Mouse (Mus musculus) midbrain, embryonic 15.5 days (tissue): ENCODE data around the gene Prss27. TPM values are rescaled to one million over a fixed set of nuclear protein-coding genes. Genes with fewer than 3 reads are reported as not detected.

Experiments
- ATAC-seq: fragments of 200-750 bp; cut with Nextera tagmentation; replicated peaks from 2 replicates; pipeline ENCODE4 v1.8.0; 2017; ENCODE audit warnings: moderate TSS enrichment
- H3K27ac ChIP-seq: fragments of 300-500 bp; sonication (generic); 2 replicates; pipeline ENCODE4 v1.5.1; 2015; ENCODE audit warnings: mild to moderate bottlenecking, inconsistent platforms
- H3K27me3 ChIP-seq: fragments of 300-500 bp; sonication (generic); replicated peaks from 2 replicates; pipeline ENCODE4 v1.6.1; 2015; ENCODE audit warnings: inconsistent platforms
- H3K36me3 ChIP-seq: fragments of 300-500 bp; sonication (generic); replicated peaks from 2 replicates; pipeline ENCODE4 v1.6.1; 2015; ENCODE audit warnings: inconsistent platforms
- H3K4me1 ChIP-seq: fragments of 300-500 bp; sonication (generic); 2 replicates; pipeline ENCODE4 v1.6.1; 2015; ENCODE audit warnings: inconsistent platforms
- H3K4me2 ChIP-seq: fragments of 300-500 bp; sonication (generic); 2 replicates; pipeline ENCODE4 v1.6.1; 2015; ENCODE audit warnings: inconsistent platforms, mild to moderate bottlenecking, moderate library complexity
- H3K4me3 ChIP-seq: fragments of 300-500 bp; sonication (generic); 2 replicates; pipeline ENCODE4 v1.5.1; 2015; ENCODE audit warnings: mild to moderate bottlenecking, inconsistent platforms
- H3K9ac ChIP-seq: fragments of 300-500 bp; sonication (generic); 2 replicates; pipeline ENCODE4 v1.6.1; 2015; ENCODE audit warnings: mild to moderate bottlenecking, inconsistent platforms
- H3K9me3 ChIP-seq: fragments of 300-500 bp; sonication (generic); 2 replicates; pipeline ENCODE4 v1.6.1; 2016; ENCODE audit warnings: inconsistent platforms
- WGBS: fragments of 180-500 bp; shearing (Covaris S2); methylation state at CpG from one replicate; pipeline ENCODE4 v1.1.7; 2015; ENCODE audit warnings: mixed read lengths; 5-methylcytosine and 5-hydroxymethylcytosine counted together
- polyA plus RNA-seq: library from polyadenylated mRNA; unstranded; fragments of >200 nt; fragmentation: Nextera tagmentation; extraction: Ambion mirVana; gene quantifications from 2 replicates; pipeline ENCODE4 v1.2.1, GENCODE M21; 2015

Prss27 gene
- polyA plus RNA-seq, 1 experiment from 2014 or later = 0.44 TPM

DNA sequence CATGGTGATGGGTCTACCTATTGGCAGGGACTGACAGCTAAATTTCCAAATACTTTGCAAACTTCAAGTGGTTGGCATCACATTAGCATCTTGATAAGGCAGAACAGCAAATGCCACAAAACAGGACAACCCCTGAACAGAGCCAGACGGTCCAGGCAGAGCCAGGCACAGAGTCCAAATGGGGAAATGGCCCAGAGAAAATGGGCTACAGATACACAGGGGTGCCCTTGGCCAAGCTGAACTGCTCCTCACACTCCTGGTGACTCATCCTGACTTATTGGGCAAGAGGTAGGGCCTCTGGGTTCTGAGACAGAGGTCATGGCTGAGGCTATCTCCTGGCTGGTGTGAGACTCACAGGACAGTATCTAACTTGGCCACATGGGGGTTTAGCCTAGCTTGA, 30.6 kb upstream of the Prss27 start:
- H3K9ac ChIP-seq = no peak overlapping the region
- no peaks in the 10 kb centered on the region; the same call in 1 of the 2 replicates for H3K27me3 ChIP-seq
- ATAC-seq = no peak
- H3K4me3 ChIP-seq = no peak overlapping the region
- H3K4me2 ChIP-seq = no peak overlapping the region
- no peaks in the 10 kb centered on the region for H3K9me3 ChIP-seq
- no peaks in the 10 kb centered on the region for H3K4me1 ChIP-seq
- no peaks in the 10 kb centered on the region for H3K36me3 ChIP-seq
- no peak overlapping the region for H3K27ac ChIP-seq
- 69% methylated on average over 1 of the region's 1 CpGs for WGBS

DNA sequence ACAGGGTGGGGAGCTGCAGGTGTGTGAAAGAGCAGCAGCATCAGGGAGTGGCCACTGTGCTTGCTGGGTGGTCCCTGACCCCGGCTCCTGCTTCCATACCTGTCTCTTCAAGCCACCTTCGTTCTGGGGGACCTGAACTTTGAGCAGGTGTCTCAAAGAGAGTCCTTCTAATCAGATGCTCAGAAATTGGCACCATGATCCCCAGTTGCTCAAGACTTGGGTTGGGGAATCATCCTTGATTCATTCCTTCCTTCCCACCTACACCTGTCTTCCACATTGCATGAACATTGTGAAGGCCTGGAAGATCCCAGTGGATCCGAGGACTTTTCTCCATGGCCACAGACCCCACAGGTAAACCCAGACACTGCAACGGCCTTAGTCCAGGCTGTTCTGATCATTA, 29.8 kb upstream of the Prss27 start:
- no peak overlapping the region for H3K4me3 ChIP-seq
- no peaks in the 10 kb centered on the region for H3K36me3 ChIP-seq
- H3K27ac ChIP-seq = no peak overlapping the region
- 81% methylated on average over 4 of the region's 4 CpGs for WGBS
- H3K9me3 ChIP-seq = no peaks in the 10 kb centered on the region
- no peak for ATAC-seq
- no peaks in the 10 kb centered on the region; the same call in 1 of the 2 replicates for H3K27me3 ChIP-seq
- no peak overlapping the region for H3K4me2 ChIP-seq
- H3K9ac ChIP-seq = no peak overlapping the region
- H3K4me1 ChIP-seq = no peaks in the 10 kb centered on the region

DNA sequence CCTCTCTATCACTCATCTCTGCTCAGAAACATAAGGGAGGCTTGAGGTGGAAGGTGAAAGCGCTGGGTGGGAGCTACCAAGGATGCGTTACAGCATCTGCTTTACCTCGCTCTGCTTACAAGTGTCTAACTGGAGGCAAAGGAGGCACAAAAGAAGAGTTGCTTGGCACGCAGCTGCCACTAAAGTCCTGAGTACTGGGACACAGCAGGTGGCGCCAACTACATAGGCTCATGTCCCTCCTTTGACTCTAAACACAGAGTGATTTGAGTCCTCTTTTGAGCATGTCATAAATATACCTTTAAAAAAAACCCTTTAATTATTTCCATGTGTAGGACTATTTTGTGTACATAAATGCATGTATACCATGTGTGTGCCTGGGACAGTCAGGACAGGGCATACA, 28.3 kb upstream of the Prss27 start:
- Histone ChIP-seq H3K4me2 (no peak overlapping the region), H3K27ac (no peak overlapping the region), H3K9ac (no peak overlapping the region), H3K27me3 (no peaks in the 10 kb centered on the region; the same call in 1 of the 2 replicates), H3K4me1 (no peaks in the 10 kb centered on the region), H3K36me3 (no peaks in the 10 kb centered on the region), H3K4me3 (no peak overlapping the region), H3K9me3 (no peaks in the 10 kb centered on the region)
- ATAC-seq = no peak
- WGBS = 59% methylated on average over 5 of the region's 5 CpGs

DNA sequence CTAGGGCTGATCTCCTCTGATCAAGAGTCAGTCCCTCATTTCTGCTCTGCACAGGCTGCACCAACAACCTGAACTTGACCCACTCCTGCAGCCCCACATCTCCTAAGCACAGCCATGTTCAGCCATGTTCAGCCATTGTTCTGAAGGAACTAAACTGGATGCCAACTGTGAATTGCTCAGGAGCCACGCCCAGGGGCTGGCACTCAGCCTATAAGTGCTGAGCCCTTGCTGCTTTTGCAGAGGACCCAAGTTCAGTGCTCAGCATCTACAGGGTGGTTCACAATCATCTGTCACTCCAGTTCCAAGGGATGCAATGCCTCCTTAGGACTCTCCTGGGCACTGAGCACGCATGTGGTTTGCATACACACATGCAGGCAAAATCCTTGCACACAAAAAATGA, 25.0 kb upstream of the Prss27 start:
- H3K9me3 ChIP-seq = no peaks in the 10 kb centered on the region
- no peak for ATAC-seq
- no peak overlapping the region for H3K4me2 ChIP-seq
- H3K27me3 ChIP-seq = no peaks in the 10 kb centered on the region; the same call in 1 of the 2 replicates
- H3K9ac ChIP-seq = no peak overlapping the region
- no peaks in the 10 kb centered on the region for H3K4me1 ChIP-seq
- 84% methylated on average over 2 of the region's 2 CpGs for WGBS
- H3K27ac ChIP-seq = no peak overlapping the region
- no peak overlapping the region for H3K4me3 ChIP-seq
- H3K36me3 ChIP-seq = no peaks in the 10 kb centered on the region

DNA sequence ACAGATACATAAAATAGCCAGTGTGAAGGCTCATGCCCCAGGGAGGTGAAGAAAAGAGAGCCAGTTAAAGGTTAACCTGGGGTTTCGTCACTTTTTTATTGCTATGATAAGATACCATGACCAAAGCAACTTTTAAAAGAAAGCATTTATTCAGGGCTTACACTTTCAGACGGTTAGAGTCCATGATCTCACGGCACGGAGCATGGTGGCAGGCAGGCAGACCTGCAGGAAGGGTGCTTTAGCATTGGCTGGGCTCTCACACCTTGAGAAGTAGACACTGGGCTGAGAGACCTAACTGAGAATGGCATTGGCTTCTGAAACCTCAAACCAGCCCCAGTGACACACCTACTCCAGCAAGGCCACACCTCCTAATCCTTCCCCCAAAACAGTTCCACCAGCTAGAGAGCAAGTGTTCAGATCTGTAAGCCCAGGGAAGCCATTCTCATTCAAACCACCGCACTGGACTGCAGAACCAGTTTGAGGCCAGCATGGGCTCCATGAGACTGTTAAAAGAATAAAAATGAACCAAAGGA, 23.4 kb upstream of the Prss27 start:
- Histone ChIP-seq H3K27me3 (no peaks in the 10 kb centered on the region), H3K9me3 (no peaks in the 10 kb centered on the region), H3K36me3 (no peaks in the 10 kb centered on the region), H3K4me3 (no peak overlapping the region), H3K4me1 (no peaks in the 10 kb centered on the region), H3K4me2 (no peak overlapping the region), H3K9ac (no peak overlapping the region), H3K27ac (no peak overlapping the region)
- WGBS = 89% methylated on average over 5 of the region's 5 CpGs
- no peak for ATAC-seq

DNA sequence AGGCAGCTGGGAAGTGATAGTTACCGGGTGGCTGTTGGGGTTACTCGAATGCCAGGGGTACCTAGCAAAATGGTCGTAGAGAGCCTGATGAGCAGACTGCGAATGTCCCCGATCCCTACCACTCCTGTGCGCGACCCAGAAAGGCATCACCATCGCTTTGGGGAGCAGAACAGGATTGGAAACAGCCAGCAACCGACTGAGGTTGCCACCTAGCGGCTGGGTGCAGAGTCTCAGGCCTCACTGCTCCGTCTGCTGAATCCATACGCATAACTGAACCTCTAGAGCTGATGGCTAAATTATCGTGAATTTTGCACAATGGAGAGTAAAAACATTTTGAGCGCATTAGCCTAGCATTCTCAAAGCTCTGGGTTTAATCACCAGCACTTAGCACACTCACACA, 22.2 kb upstream of the Prss27 start:
- Histone ChIP-seq H3K27ac (no peak overlapping the region), H3K36me3 (no peaks in the 10 kb centered on the region), H3K9me3 (no peaks in the 10 kb centered on the region), H3K9ac (no peak overlapping the region), H3K4me1 (no peaks in the 10 kb centered on the region), H3K4me2 (no peak overlapping the region), H3K27me3 (no peaks in the 10 kb centered on the region), H3K4me3 (no peak overlapping the region)
- 23% methylated on average over 14 of the region's 14 CpGs for WGBS
- ATAC-seq = no peak

DNA sequence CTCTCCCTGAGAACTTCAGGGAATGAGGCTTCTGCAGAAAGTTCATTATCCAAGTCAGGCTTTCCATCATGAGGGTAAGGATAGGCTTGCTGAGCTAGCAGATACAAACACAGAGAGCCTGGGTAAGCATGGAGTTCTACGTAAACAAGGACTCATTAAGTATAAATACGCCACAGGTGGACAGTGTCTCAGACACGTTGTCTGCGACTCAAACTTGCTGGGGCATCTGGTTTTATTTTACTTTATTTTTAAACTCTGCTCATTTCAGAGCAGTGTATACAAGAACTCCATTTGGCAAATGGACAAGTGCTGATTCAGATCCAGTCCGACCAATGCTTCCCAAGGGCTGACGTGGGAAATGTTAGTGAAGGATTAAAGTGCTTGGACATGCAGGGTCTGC, 17.2 kb upstream of the Prss27 start:
- no peak overlapping the region for H3K4me2 ChIP-seq
- no peaks in the 10 kb centered on the region for H3K36me3 ChIP-seq
- no peak for ATAC-seq
- H3K27ac ChIP-seq = no peak overlapping the region
- H3K4me3 ChIP-seq = no peak overlapping the region
- H3K27me3 ChIP-seq = no peaks in the 10 kb centered on the region
- H3K4me1 ChIP-seq = no peaks in the 10 kb centered on the region
- 87% methylated on average over 6 of the region's 6 CpGs for WGBS
- no peak overlapping the region for H3K9ac ChIP-seq
- H3K9me3 ChIP-seq = no peaks in the 10 kb centered on the region

DNA sequence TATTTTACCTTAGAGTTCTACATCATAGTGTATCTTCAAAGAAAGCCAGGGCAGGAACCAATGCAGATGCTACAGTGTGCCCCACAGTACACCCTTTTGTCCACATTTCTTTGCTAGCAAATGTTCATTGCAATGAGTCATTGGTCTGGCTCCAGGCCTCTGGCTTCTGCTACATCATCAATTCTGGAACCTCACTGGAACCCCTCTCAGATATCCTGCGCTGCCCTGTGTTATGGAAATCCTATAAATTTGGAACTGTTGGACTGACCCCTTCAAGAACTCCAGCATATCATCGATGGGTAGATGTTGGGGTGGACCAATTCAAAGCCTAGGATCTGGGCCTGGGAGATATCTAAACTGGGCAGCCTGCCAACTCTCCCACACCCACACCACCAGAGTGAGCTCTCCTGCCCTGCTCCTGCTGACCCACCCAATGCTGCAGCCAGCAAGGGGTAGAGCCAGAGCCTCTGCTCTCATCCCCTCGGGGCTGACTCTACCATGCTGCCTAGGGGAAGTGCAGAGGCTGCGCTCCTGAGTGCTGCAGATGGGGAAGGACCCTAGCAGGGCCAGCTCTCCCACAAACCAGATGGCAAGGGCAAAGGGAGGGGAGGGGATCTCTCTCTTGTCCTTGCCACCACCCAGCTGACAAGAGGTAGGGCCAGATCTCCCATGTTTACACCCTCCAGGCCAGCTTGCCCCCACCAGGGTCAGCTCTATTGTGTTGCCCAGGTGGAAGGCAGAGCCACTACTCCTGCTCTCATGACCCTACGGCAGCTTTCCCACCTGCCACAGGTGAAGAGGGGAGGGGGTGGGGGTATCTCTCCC, 16.4 kb upstream of the Prss27 start:
- no peaks in the 10 kb centered on the region for H3K36me3 ChIP-seq
- H3K4me2 ChIP-seq = no peak overlapping the region
- no peak overlapping the region for H3K4me3 ChIP-seq
- no peak overlapping the region for H3K27ac ChIP-seq
- no peak overlapping the region for H3K9ac ChIP-seq
- H3K9me3 ChIP-seq = no peaks in the 10 kb centered on the region
- no peaks in the 10 kb centered on the region for H3K4me1 ChIP-seq
- no peak for ATAC-seq
- WGBS = 78% methylated on average over 5 of the region's 5 CpGs
- no peaks in the 10 kb centered on the region for H3K27me3 ChIP-seq

DNA sequence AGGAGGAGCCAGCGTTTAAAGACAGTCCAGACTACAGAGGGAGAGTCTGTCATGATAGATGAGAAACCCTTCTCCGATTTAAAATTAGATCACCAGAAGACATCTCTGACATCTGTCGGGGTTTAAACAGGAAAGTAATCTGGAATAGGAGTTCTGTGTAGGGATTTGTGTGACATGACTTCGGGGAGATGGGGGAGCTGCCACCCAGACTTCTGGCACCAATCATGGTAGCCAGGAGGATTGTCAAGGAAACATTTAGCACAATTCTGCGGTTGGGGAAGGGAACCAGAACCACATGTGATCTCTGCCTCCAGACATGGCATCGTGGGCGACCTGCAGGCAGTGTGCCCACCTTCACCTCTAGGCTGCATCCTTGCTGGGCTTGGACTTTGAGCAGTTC, 8.5 kb upstream of the Prss27 start:
- no peak overlapping the region for H3K4me2 ChIP-seq
- H3K4me3 ChIP-seq = no peak overlapping the region
- no peak overlapping the region for H3K27ac ChIP-seq
- WGBS = 85% methylated on average over 7 of the region's 7 CpGs
- H3K27me3 ChIP-seq = no peaks in the 10 kb centered on the region
- ATAC-seq = no peak
- H3K36me3 ChIP-seq = no peaks in the 10 kb centered on the region
- no peaks in the 10 kb centered on the region for H3K4me1 ChIP-seq
- no peaks in the 10 kb centered on the region for H3K9me3 ChIP-seq
- no peak overlapping the region for H3K9ac ChIP-seq

DNA sequence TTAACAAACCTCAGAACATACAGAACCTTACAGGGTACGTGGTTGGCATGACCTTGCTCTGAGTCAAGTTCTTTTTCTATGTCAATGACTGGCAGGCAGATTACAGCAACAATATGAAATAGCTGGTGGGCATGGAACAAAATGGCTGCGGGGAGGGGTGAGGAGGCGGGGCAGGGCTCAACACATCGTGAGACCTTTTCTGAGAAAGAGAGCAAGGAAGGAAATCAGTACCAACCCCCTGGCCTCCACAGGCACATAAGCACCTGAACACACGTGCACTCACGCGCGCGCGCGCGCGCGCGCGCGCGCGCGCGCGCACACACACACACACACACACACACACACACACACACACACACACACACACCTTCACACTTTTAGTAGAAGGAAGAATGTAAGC, 7.4 kb upstream of the Prss27 start:
- Histone ChIP-seq H3K36me3 (no peaks in the 10 kb centered on the region), H3K9ac (no peak overlapping the region), H3K4me2 (no peak overlapping the region), H3K4me3 (no peak overlapping the region), H3K4me1 (no peaks in the 10 kb centered on the region), H3K9me3 (no peaks in the 10 kb centered on the region), H3K27ac (no peak overlapping the region), H3K27me3 (no peaks in the 10 kb centered on the region)
- ATAC-seq = no peak
- WGBS = 84% methylated on average over 22 of the region's 22 CpGs

DNA sequence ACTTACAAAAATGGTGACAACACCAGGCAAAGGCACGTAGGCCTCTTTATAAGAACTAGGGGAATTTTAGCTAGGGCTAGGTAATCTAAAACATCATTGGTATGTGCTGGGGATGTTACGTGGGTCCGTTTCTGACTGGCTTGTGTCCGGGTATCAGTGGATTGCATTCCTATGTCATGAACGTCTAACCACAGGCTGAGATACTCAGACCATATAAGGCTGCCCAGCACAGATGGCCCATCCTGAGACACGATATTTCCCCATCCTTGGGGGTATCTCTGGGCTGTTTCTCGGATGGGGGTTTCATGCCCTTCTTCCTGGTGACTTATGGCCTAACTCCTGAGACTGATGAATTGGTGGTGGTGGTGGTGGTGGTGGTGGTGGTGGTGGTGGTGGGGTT, 2.9 kb upstream of the Prss27 start:
- ATAC-seq = no peak
- Histone ChIP-seq H3K9me3 (no peaks in the 10 kb centered on the region), H3K27me3 (no peaks in the 10 kb centered on the region), H3K4me2 (no peak overlapping the region), H3K36me3 (no peaks in the 10 kb centered on the region), H3K4me1 (no peaks in the 10 kb centered on the region), H3K4me3 (no peak overlapping the region), H3K9ac (no peak overlapping the region), H3K27ac (no peak overlapping the region)
- 82% methylated on average over 7 of the region's 7 CpGs for whole genome bisulfite sequencing

DNA sequence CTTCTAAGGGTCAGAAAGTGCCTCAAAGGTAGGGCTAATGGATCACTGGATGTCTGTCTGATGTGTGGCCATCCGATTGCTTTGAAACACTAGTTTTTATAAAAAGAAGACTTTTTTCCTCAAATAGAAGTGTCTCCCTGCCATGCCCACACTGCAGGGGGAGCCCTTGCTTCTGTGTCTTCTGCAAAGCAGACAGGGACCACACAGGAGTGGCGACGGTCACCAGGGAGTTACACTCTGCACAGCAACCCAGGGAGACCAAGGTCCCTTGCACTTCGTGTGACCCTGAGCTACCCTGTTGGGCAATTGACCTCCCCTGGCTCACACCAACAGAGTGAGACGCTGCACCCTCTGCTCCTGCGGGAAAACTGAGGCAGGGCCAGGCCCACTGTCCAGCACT, 990 bp upstream of the Prss27 start:
- H3K4me3 ChIP-seq = no peak overlapping the region
- no peaks in the 10 kb centered on the region for H3K4me1 ChIP-seq
- no peak for ATAC-seq
- no peaks in the 10 kb centered on the region for H3K9me3 ChIP-seq
- no peak overlapping the region for H3K27ac ChIP-seq
- no peaks in the 10 kb centered on the region for H3K36me3 ChIP-seq
- 76% methylated on average over 6 of the region's 6 CpGs for whole genome bisulfite sequencing
- H3K4me2 ChIP-seq = no peak overlapping the region
- H3K27me3 ChIP-seq = no peaks in the 10 kb centered on the region
- H3K9ac ChIP-seq = no peak overlapping the region

DNA sequence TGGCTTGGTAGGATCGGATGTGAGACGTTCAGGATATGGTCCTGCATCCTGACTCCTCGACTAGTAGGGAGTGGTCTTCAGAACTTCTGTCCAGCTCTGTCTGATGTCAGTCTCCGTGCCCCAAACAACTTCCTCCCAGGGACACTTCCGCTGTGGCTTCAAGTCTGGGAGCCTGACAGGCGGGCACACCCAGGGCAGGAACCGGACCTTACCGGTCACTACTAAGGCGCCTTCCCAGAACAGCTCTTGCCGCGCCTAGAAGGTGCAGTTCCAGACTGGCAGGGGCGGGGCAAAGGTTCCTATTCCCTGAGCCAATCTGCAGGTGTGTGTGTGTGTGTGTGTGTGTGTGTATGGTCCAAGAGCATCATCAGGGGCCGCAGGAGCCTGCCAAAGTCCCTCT, 584 bp upstream of the Prss27 start:
- Histone ChIP-seq H3K9ac (no peak overlapping the region), H3K27ac (no peak overlapping the region), H3K4me3 (no peak overlapping the region), H3K4me2 (no peak overlapping the region), H3K4me1 (no peaks in the 10 kb centered on the region), H3K9me3 (no peaks in the 10 kb centered on the region), H3K27me3 (no peaks in the 10 kb centered on the region), H3K36me3 (no peaks in the 10 kb centered on the region)
- 87% methylated on average over 13 of the region's 13 CpGs for WGBS
- ATAC-seq = no peak
